Mouse (Mus musculus) C2C12 (cell line): ENCODE results near the gene Dbn1. TPM values are rescaled to one million over a fixed set of nuclear protein-coding genes. Genes with fewer than 3 reads are reported as not detected.

ENCODE experiments used
- H3K27me3 ChIP-seq: one replicate; pipeline ENCODE4 v1.6.1; 2011; ENCODE audit not compliant: control insufficient read depth, insufficient read depth, insufficient read length
- H3K36me3 ChIP-seq: one replicate; pipeline ENCODE4 v1.6.1; 2011; ENCODE audit not compliant: control insufficient read depth, insufficient read depth
- H3K4me3 ChIP-seq: one replicate; pipeline ENCODE4 v1.5.1; 2011; ENCODE audit warnings: mild to moderate bottlenecking, control low read depth; ENCODE audit not compliant: poor library complexity, insufficient read depth, severe bottlenecking
- H3K79me2 ChIP-seq: one replicate; pipeline ENCODE4 v1.6.1; 2011; ENCODE audit not compliant: control insufficient read depth, insufficient read depth
- H3K79me3 ChIP-seq: one replicate; pipeline ENCODE4 v1.6.1; 2011; ENCODE audit warnings: low read depth, control low read depth
- H3ac ChIP-seq: one replicate; pipeline ENCODE3; 2011; ENCODE audit warnings: low read depth; ENCODE audit not compliant: control insufficient read depth, insufficient read length
- CEBPB ChIP-seq: IDR thresholded peaks from one replicate; pipeline ENCODE4 v1.6.1; 2011; ENCODE audit warnings: low read depth, mild to moderate bottlenecking, control low read depth, moderate library complexity
- CTCF ChIP-seq: IDR thresholded peaks from one replicate; pipeline ENCODE4 v1.5.1; 2011; ENCODE audit not compliant: control insufficient read depth, insufficient read depth, insufficient read length
- FOSL1 ChIP-seq: IDR thresholded peaks from one replicate; pipeline ENCODE4 v1.8.0; 2011; ENCODE audit warnings: mild to moderate bottlenecking, low read length; ENCODE audit not compliant: poor library complexity, insufficient read depth, severe bottlenecking
- MAX ChIP-seq: IDR thresholded peaks from one replicate; pipeline ENCODE4 v1.6.1; 2011; ENCODE audit warnings: mild to moderate bottlenecking, control low read depth
- MYOD1 ChIP-seq: IDR thresholded peaks from one replicate; pipeline ENCODE4 v1.6.1; 2011; ENCODE audit warnings: low read depth; ENCODE audit not compliant: control insufficient read depth, insufficient read length
- MYOG ChIP-seq: IDR thresholded peaks from one replicate; pipeline ENCODE4 v1.6.1; 2011; ENCODE audit not compliant: control insufficient read depth, insufficient read length; ENCODE audit errors: extremely low read depth
- USF1 ChIP-seq: IDR thresholded peaks from one replicate; pipeline ENCODE4 v1.6.1; 2011; ENCODE audit warnings: low read depth, mild to moderate bottlenecking, control low read depth, moderate library complexity
- long read RNA-seq, 2 experiments: library from polyadenylated mRNA; unstranded; transcript quantifications; one replicate each; pipeline ENCODE4 v2.0.0; 2019 to 2020
- polyA plus RNA-seq: library from polyadenylated mRNA; unstranded; fragments of >200 nt; fragmentation: generic; extraction: Trizol; gene quantifications from one replicate; pipeline ENCODE4 v1.2.1, GENCODE M21; 2012; ENCODE audit warnings: missing spikeins

Dbn1 gene
- 87.7 TPM for polyA plus RNA-seq
- long read RNA-seq, experiment 1, transcript Dbn1-202 (14 exons, 2,378 nt): minor isoform, 24 of 131 reads
- long read RNA-seq, experiment 1, transcript Dbn1-203 (14 exons, 2,940 nt): major isoform, 59 of 131 reads
- long read RNA-seq, experiment 1, partial matches to known transcripts: 25 of 131 reads
- long read RNA-seq, experiment 1, other reads (novel, unspliced or antisense): 22 of 131 reads
- long read RNA-seq, experiment 2, transcript Dbn1-203 (14 exons, 2,940 nt): major isoform, 442 of 782 reads
- long read RNA-seq, experiment 2, transcript Dbn1-202 (14 exons, 2,378 nt): minor isoform, 215 of 782 reads
- long read RNA-seq, experiment 2, partial matches to known transcripts: 47 of 782 reads
- long read RNA-seq, experiment 2, other reads (novel, unspliced or antisense): 78 of 782 reads

- Histone ChIP-seq H3ac (peak within 1 kb of the TSS; percentile 94), H3K27me3 (no peaks in the 10 kb centered on the region), H3K79me2 (peaks cover 27% of the 10 kb centered on the region), H3K79me3 (peaks cover 8% of the 10 kb centered on the region), H3K4me3 (peak within 1 kb of the TSS; percentile 49), H3K36me3 (no peaks in the 10 kb centered on the region)
- peak; percentile 29 for TF ChIP-seq MYOD1
- TF ChIP-seq CEBPB: no peak
Measured at GRCm38 (mm10) chr13:55487578-55488498, at the start of gene Dbn1. TSS of gene Dbn1 (minus strand) at chr13:55488111.

- H3K27me3 ChIP-seq: no peaks in the 10 kb centered on the region
- H3K4me3 ChIP-seq: peak within 1 kb of the TSS; percentile 80
- H3K79me3 ChIP-seq: peaks cover 11% of the 10 kb centered on the region
- H3K36me3 ChIP-seq: peaks cover 69% of the 10 kb centered on the region
- H3ac ChIP-seq: peak within 1 kb of the TSS; percentile 93
- peak; percentile 96 for TF ChIP-seq MAX
- TF ChIP-seq CTCF: peak; percentile 76
- TF ChIP-seq FOSL1: no peak
- no peak for TF ChIP-seq USF1
- peaks cover 17% of the 10 kb centered on the region for H3K79me2 ChIP-seq
Measured at GRCm38 (mm10) chr13:55536194-55537175, 48.6 kb upstream of the Dbn1 start, which contains the start of gene Ddx41. TSS of gene Ddx41 (minus strand) at chr13:55536658.

GRCm38 (mm10) chr13:55535796-55536193, 47.9 kb upstream of the Dbn1 start:
- Histone ChIP-seq H3K36me3 (peaks cover 68% of the 10 kb centered on the region), H3ac (peak overlapping the region; percentile 93), H3K79me2 (peaks cover 17% of the 10 kb centered on the region), H3K4me3 (peak overlapping the region; percentile 80), H3K27me3 (no peaks in the 10 kb centered on the region), H3K79me3 (peaks cover 11% of the 10 kb centered on the region)
- no peak for TF ChIP-seq MYOG
- no peak for TF ChIP-seq MAX
- TF ChIP-seq MYOD1: no peak
- TF ChIP-seq FOSL1: no peak
- no peak for TF ChIP-seq CEBPB
- no peak for TF ChIP-seq CTCF

- TF ChIP-seq CEBPB: no peak
- TF ChIP-seq MYOD1: no peak
- TF ChIP-seq CTCF: no peak
- no peak for TF ChIP-seq USF1
- Histone ChIP-seq H3K4me3 (peak overlapping the region; percentile 80), H3K79me2 (peaks cover 17% of the 10 kb centered on the region), H3K79me3 (peaks cover 11% of the 10 kb centered on the region), H3K36me3 (peaks cover 68% of the 10 kb centered on the region), H3ac (peak overlapping the region; percentile 93), H3K27me3 (no peaks in the 10 kb centered on the region)
Measured at GRCm38 (mm10) chr13:55535191-55535590, 47.3 kb upstream of the Dbn1 start.

GRCm38 (mm10) chr13:55529198-55529915, 41.4 kb upstream of the Dbn1 start, which contains the start of gene Dok3:
TSS of gene Dok3 (minus strand) at chr13:55529296.
- H3K27me3 ChIP-seq: no peaks in the 10 kb centered on the region
- H3K79me2 ChIP-seq: no peaks in the 10 kb centered on the region
- peaks cover 47% of the 10 kb centered on the region for H3K36me3 ChIP-seq
- no peak within 1 kb of the TSS for H3K4me3 ChIP-seq
- TF ChIP-seq MAX (no peak), CTCF (no peak), CEBPB (no peak), MYOG (no peak), MYOD1 (no peak), FOSL1 (no peak), USF1 (no peak)
- H3ac ChIP-seq: no peak within 1 kb of the TSS
- H3K79me3 ChIP-seq: no peaks in the 10 kb centered on the region
